Mouse (Mus musculus) kidney, adult 2 months (tissue): ENCODE results near the gene Ttll1.

Experiments used
- CTCF ChIP-seq: fragments of 200-500 bp; conservative IDR thresholded peaks from 2 replicates; pipeline ENCODE4 v1.5.1; 2011; ENCODE audit warnings: low read depth, mild to moderate bottlenecking, control low read depth, low read length, moderate library complexity, mixed read lengths; ENCODE audit not compliant: insufficient read depth, insufficient read length
- POLR2A ChIP-seq: fragments of 200-500 bp; IDR thresholded peaks from one replicate; pipeline ENCODE4 v1.6.1; 2011; ENCODE audit warnings: low read depth, low read length, control low read depth

DNA sequence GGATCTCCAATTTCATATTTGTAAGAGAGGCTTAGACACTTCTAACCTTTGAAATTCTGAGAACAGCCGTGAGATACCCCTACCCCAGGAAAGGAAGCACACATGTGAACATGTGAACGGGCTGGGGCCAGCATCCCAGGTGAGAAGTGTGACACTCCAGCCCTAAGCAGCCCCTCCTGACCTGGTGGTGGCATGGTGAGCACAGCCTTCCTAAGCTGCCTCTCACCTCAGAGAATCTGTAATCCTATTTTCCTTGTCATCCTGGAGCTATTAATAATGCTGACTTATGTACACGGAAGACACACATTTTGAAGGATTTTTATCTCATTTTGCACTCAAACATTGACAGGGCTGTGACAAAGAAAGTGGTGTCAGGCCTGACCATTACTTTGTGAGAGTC lies 49.8 kb downstream of the Ttll1 start:
- no peak for TF ChIP-seq CTCF
- TF ChIP-seq POLR2A, result no peak
